Mouse (Mus musculus) hindbrain, embryonic 13.5 days (tissue): ENCODE measurements at regions not wholly inside any gene's neighbourhood (a gene's known extent, or its start where the extent isn't known, plus 50 kb on each side); places are given as distances from the start of the nearest gene placed in this dataset.
A peak's percentile ranks its signal among the peaks of the same experiment; 100 is the strongest.
"Not testable (repeated sequence)": the region's sequence is repeated elsewhere in the genome, so short reads cannot be mapped to it uniquely, and the experiment has no call there.

ENCODE experiments used
- ATAC-seq: fragments of 200-750 bp; cut with Nextera tagmentation; 2 replicates; pipeline ENCODE4 v1.8.0; 2017; ENCODE audit warnings: moderate TSS enrichment; ENCODE audit not compliant: low FRiP score
- H3K27ac ChIP-seq: fragments of 300-500 bp; sonication (generic); 2 replicates; pipeline ENCODE4 v1.5.1; 2015; ENCODE audit warnings: inconsistent platforms, mild to moderate bottlenecking, moderate library complexity
- H3K27me3 ChIP-seq: fragments of 300-500 bp; sonication (generic); 2 replicates; pipeline ENCODE4 v1.6.1; 2015; ENCODE audit warnings: mild to moderate bottlenecking, inconsistent platforms
- H3K36me3 ChIP-seq: fragments of 300-500 bp; sonication (generic); 2 replicates; pipeline ENCODE4 v1.6.1; 2015; ENCODE audit warnings: mild to moderate bottlenecking, inconsistent platforms
- H3K4me1 ChIP-seq: fragments of 300-500 bp; sonication (generic); replicated peaks from 2 replicates; pipeline ENCODE4 v1.6.1; 2015; ENCODE audit warnings: inconsistent platforms
- H3K4me2 ChIP-seq: fragments of 300-500 bp; sonication (generic); 2 replicates; pipeline ENCODE4 v1.6.1; 2015; ENCODE audit warnings: inconsistent platforms, mild to moderate bottlenecking, moderate library complexity
- H3K4me3 ChIP-seq: fragments of 300-500 bp; sonication (generic); 2 replicates; pipeline ENCODE4 v1.5.1; 2015; ENCODE audit warnings: mild to moderate bottlenecking, inconsistent platforms
- H3K9ac ChIP-seq: fragments of 300-500 bp; sonication (generic); 2 replicates; pipeline ENCODE4 v1.6.1; 2015; ENCODE audit warnings: mild to moderate bottlenecking, inconsistent platforms
- H3K9me3 ChIP-seq: fragments of 300-500 bp; sonication (generic); 2 replicates; pipeline ENCODE4 v1.6.1; 2016; ENCODE audit warnings: inconsistent platforms
- WGBS: fragments of 180-500 bp; shearing (Covaris S2); methylation state at CpG from one replicate; pipeline ENCODE4 v1.1.7; 2015; 5-methylcytosine and 5-hydroxymethylcytosine counted together

- no peaks in the 10 kb centered on the region for H3K36me3 ChIP-seq
- WGBS = 52% methylated on average over 6 of the region's 6 CpGs
- no peak overlapping the region for H3K4me3 ChIP-seq
- H3K27me3 ChIP-seq = no peaks in the 10 kb centered on the region
- H3K9ac ChIP-seq = no peak overlapping the region
- no peak overlapping the region for H3K4me2 ChIP-seq
- no peaks in the 10 kb centered on the region for H3K4me1 ChIP-seq
- ATAC-seq = peak; percentile 90
- no peaks in the 10 kb centered on the region for H3K9me3 ChIP-seq
- H3K27ac ChIP-seq = no peak overlapping the region
Measured at GRCm38 (mm10) chrX:19903962-19904930, 155.1 kb upstream of the Chst7 start.

GRCm38 (mm10) chrX:19906646-19907371 lies 152.6 kb upstream of the Chst7 start:
- Histone ChIP-seq H3K27me3 (no peaks in the 10 kb centered on the region), H3K36me3 (no peaks in the 10 kb centered on the region)

GRCm38 (mm10) chrX:19917001-19917400 lies 142.4 kb upstream of the Chst7 start:
- no peaks in the 10 kb centered on the region for H3K4me1 ChIP-seq
- no peak overlapping the region for H3K4me3 ChIP-seq
- no peak overlapping the region for H3K9ac ChIP-seq
- H3K9me3 ChIP-seq = no peaks in the 10 kb centered on the region
- H3K27ac ChIP-seq = no peak overlapping the region
- ATAC-seq = no peak
- 84% methylated on average over 1 of the region's 1 CpGs for WGBS
- no peaks in the 10 kb centered on the region for H3K36me3 ChIP-seq
- H3K27me3 ChIP-seq = no peaks in the 10 kb centered on the region
- H3K4me2 ChIP-seq = no peak overlapping the region

More at GRCm38 (mm10) chrX:19906646-19907371, 152.6 kb upstream of the Chst7 start:
- no peak for ATAC-seq
- Histone ChIP-seq H3K4me2 (no peak overlapping the region), H3K9ac (no peak overlapping the region), H3K9me3 (no peaks in the 10 kb centered on the region), H3K4me3 (no peak overlapping the region), H3K4me1 (no peaks in the 10 kb centered on the region), H3K27ac (no peak overlapping the region)

- H3K36me3 ChIP-seq, ATAC-seq, H3K27me3 ChIP-seq, H3K9ac ChIP-seq, H3K9me3 ChIP-seq, H3K4me1 ChIP-seq, H3K4me2 ChIP-seq, H3K27ac ChIP-seq, H3K4me3 ChIP-seq: not testable (repeated sequence)
- WGBS = 81% methylated on average over 3 of the region's 3 CpGs
Measured at GRCm38 (mm10) chrX:19929376-19929775, 130.0 kb upstream of the Chst7 start.

GRCm38 (mm10) chrX:19929866-19930265 lies 129.5 kb upstream of the Chst7 start:
- no peaks in the 10 kb centered on the region for H3K9me3 ChIP-seq
- no peaks in the 10 kb centered on the region for H3K36me3 ChIP-seq
- no peak overlapping the region for H3K27ac ChIP-seq
- no peaks in the 10 kb centered on the region for H3K4me1 ChIP-seq
- ATAC-seq = no peak
- H3K4me3 ChIP-seq = no peak overlapping the region
- no peak overlapping the region for H3K9ac ChIP-seq
- WGBS = 80% methylated on average over 3 of the region's 3 CpGs
- H3K27me3 ChIP-seq = no peaks in the 10 kb centered on the region
- no peak overlapping the region for H3K4me2 ChIP-seq

GRCm38 (mm10) chrX:19943305-19943704 lies 116.1 kb upstream of the Chst7 start:
- no peak overlapping the region for H3K9ac ChIP-seq
- H3K36me3 ChIP-seq = no peaks in the 10 kb centered on the region
- 64% methylated on average over 2 of the region's 2 CpGs for WGBS
- no peaks in the 10 kb centered on the region for H3K9me3 ChIP-seq
- no peak overlapping the region for H3K4me2 ChIP-seq
- no peaks in the 10 kb centered on the region for H3K4me1 ChIP-seq
- H3K4me3 ChIP-seq = no peak overlapping the region
- no peak overlapping the region for H3K27ac ChIP-seq
- no peak for ATAC-seq
- no peaks in the 10 kb centered on the region for H3K27me3 ChIP-seq
